20 mouse cellular contexts compared by ENCODE assay signal in the genomic region with DNA sequence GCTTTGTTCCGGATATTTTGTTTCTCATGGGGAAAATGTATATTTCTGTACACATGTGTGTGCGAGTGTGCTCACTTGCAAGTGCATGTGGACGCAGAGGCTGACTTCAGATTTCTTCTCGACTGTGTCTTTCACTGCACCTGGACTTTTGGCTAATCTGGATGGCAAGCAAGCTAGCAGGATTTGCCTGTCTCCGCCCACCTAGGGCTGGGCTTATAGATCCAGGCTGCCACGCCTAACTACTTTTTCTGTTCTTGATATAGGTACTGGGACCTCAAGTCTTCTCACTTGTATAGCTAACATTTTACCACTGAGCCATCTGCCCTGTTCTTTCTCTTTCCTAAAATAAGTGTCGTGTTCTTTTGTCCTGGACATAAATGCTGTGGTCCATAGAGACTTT.
A peak's percentile ranks its signal among the peaks of the same experiment; 100 is the strongest.
DNase-seq lines count a peak whose midpoint lies in the region; ATAC-seq and TF ChIP-seq lines count a peak whose summit lies in the region.
"Had no signal": no experiment of that assay in that cellular context is flagged by ENCODE, and none has a peak within 500 bp of the region (broad histone marks: within the 10 kb centered on the region; RNA-seq: fewer than 3 reads in every experiment).

No protein-coding gene starts in this region.

- no peaks in the 10 kb centered on the region for H3K27me3 ChIP-seq in midbrain, embryonic 11.5 days (ENCODE audit: control insufficient read depth, insufficient read depth, low read length)
- no peaks in the 10 kb centered on the region for H3K27me3 ChIP-seq in midbrain, postnatal 0 days (ENCODE audit: insufficient read depth, low read length)
- H3K27me3 ChIP-seq in limb, embryonic 12.5 days = no peaks in the 10 kb centered on the region
- H3K27me3 ChIP-seq: embryonic facial prominence, embryonic 12.5 days; forebrain, embryonic 13.5 days; forebrain, embryonic 15.5 days had no signal

- DNase-seq in midbrain, embryonic 11.5 days (ENCODE audit: low spot score, missing footprints) = peak; percentile 70
- DNase-seq in midbrain, postnatal 0 days (ENCODE audit: low spot score) = no peak
- peak; percentile 7 for DNase-seq in ZHBTc4 (ENCODE audit: low read depth, low spot score)
- DNase-seq in thymus, postnatal 36 days = no peak
- DNase-seq in cerebellum, postnatal 25 days = no peak
- DNase-seq in testis, postnatal 14 days (ENCODE audit: low spot score) = no peak
- DNase-seq: adrenal gland, adult 2 months; adrenal gland, postnatal 10 days; adrenal gland, postnatal 25 days; cerebellum, adult 11 months; cerebellum, adult 18-20 months; cerebellum, adult 8-10 months; cerebellum, adult 9-11 months; cerebellum, postnatal 14 days; forebrain, postnatal 0 days had no signal

- H3K4me3 ChIP-seq in midbrain, embryonic 11.5 days (ENCODE audit: low read depth, low read length) = no peak overlapping the region
- no peak overlapping the region for H3K4me3 ChIP-seq in midbrain, postnatal 0 days (ENCODE audit: low read depth, low read length)
- H3K4me3 ChIP-seq in limb, embryonic 12.5 days (replicated peaks) = no peak overlapping the region
- H3K4me3 ChIP-seq: embryonic facial prominence, embryonic 10.5 days; embryonic facial prominence, embryonic 12.5 days; forebrain, embryonic 13.5 days; forebrain, embryonic 15.5 days had no signal

- TF ChIP-seq CTCF in midbrain, postnatal 0 days (IDR thresholded peaks at IDR 0.05) = no peak

- H3K27ac ChIP-seq in midbrain, embryonic 11.5 days (ENCODE audit: low read depth, low read length) = no peak overlapping the region
- H3K27ac ChIP-seq in midbrain, postnatal 0 days (ENCODE audit: low read depth, low read length) = no peak overlapping the region
- H3K27ac ChIP-seq in limb, embryonic 12.5 days = peak overlapping the region; percentile 1; the same call in 1 of the 2 replicates
- H3K27ac ChIP-seq: embryonic facial prominence, embryonic 12.5 days; forebrain, embryonic 13.5 days; forebrain, embryonic 15.5 days had no signal

- 0 out of 2 replicates have a peak, but pooled peaks cover 3% of the 10 kb centered on the region for H3K4me1 ChIP-seq in midbrain, embryonic 11.5 days (ENCODE audit: control insufficient read depth, insufficient read depth, low read length)
- H3K4me1 ChIP-seq in midbrain, postnatal 0 days (ENCODE audit: insufficient read depth, low read length) = no peaks in the 10 kb centered on the region
- peaks cover 36% of the 10 kb centered on the region for H3K4me1 ChIP-seq in limb, embryonic 12.5 days (replicated peaks)
- H3K4me1 ChIP-seq: forebrain, embryonic 13.5 days; forebrain, embryonic 15.5 days had no signal

- WGBS in midbrain, embryonic 11.5 days = 84% methylated on average over 7 of the region's 7 CpGs
- WGBS in midbrain, postnatal 0 days = 88% methylated on average over 7 of the region's 7 CpGs
- WGBS in limb, embryonic 12.5 days = 76% methylated on average over 7 of the region's 7 CpGs

- no peak overlapping the region for H3K9ac ChIP-seq in midbrain, embryonic 11.5 days (ENCODE audit: low read length)
- H3K9ac ChIP-seq in midbrain, postnatal 0 days (replicated peaks; ENCODE audit: low read length, poor library complexity, severe bottlenecking) = no peak overlapping the region
- H3K9ac ChIP-seq in limb, embryonic 12.5 days (replicated peaks) = no peak overlapping the region
- H3K9ac ChIP-seq: embryonic facial prominence, embryonic 12.5 days; forebrain, embryonic 13.5 days; forebrain, embryonic 15.5 days; forebrain, postnatal 0 days had no signal

- H3K36me3 ChIP-seq in midbrain, embryonic 11.5 days (ENCODE audit: control insufficient read depth, insufficient read depth, low read length) = no peaks in the 10 kb centered on the region
- no peaks in the 10 kb centered on the region for H3K36me3 ChIP-seq in midbrain, postnatal 0 days (ENCODE audit: insufficient read depth, low read length)
- no peaks in the 10 kb centered on the region for H3K36me3 ChIP-seq in limb, embryonic 12.5 days
- H3K36me3 ChIP-seq: embryonic facial prominence, embryonic 10.5 days; embryonic facial prominence, embryonic 12.5 days; forebrain, embryonic 15.5 days had no signal

- H3K9me3 ChIP-seq in midbrain, embryonic 11.5 days (ENCODE audit: control insufficient read depth, low read length) = no peaks in the 10 kb centered on the region
- no peaks in the 10 kb centered on the region for H3K9me3 ChIP-seq in midbrain, postnatal 0 days (ENCODE audit: low read length)
- no peaks in the 10 kb centered on the region for H3K9me3 ChIP-seq in limb, embryonic 12.5 days
- H3K9me3 ChIP-seq: embryonic facial prominence, embryonic 10.5 days; embryonic facial prominence, embryonic 12.5 days; forebrain, embryonic 13.5 days; forebrain, embryonic 15.5 days had no signal

- H3K4me2 ChIP-seq in midbrain, embryonic 11.5 days = no peak overlapping the region
- no peak overlapping the region for H3K4me2 ChIP-seq in midbrain, postnatal 0 days (ENCODE audit: low read depth, low read length, poor library complexity, severe bottlenecking)
- H3K4me2 ChIP-seq in limb, embryonic 12.5 days = no peak overlapping the region
- H3K4me2 ChIP-seq: embryonic facial prominence, embryonic 12.5 days; forebrain, embryonic 13.5 days; forebrain, embryonic 15.5 days had no signal

- no peak for ATAC-seq in midbrain, embryonic 11.5 days (ENCODE audit: low FRiP score)
- no peak for ATAC-seq in midbrain, postnatal 0 days (ENCODE audit: low FRiP score)
- no peak for ATAC-seq in limb, embryonic 12.5 days (ENCODE audit: insufficient number of reproducible peaks, insufficient read depth, low FRiP score, low TSS enrichment, low read depth)
- ATAC-seq: forebrain, embryonic 13.5 days; forebrain, embryonic 15.5 days; forebrain, postnatal 0 days had no signal

Comparison
In these comparisons a context has a peak if more than half of its experiments do, and no peak if none do; other contexts are left out.
1. DNase-seq: peak in midbrain, embryonic 11.5 days (single experiment) and ZHBTc4 (single experiment); none in midbrain, postnatal 0 days (single experiment), thymus, postnatal 36 days (0 of 2), cerebellum, postnatal 25 days (0 of 2) and testis, postnatal 14 days (single experiment).